Mouse (Mus musculus): ENCODE measurements around the gene Fbln7.

DNA sequence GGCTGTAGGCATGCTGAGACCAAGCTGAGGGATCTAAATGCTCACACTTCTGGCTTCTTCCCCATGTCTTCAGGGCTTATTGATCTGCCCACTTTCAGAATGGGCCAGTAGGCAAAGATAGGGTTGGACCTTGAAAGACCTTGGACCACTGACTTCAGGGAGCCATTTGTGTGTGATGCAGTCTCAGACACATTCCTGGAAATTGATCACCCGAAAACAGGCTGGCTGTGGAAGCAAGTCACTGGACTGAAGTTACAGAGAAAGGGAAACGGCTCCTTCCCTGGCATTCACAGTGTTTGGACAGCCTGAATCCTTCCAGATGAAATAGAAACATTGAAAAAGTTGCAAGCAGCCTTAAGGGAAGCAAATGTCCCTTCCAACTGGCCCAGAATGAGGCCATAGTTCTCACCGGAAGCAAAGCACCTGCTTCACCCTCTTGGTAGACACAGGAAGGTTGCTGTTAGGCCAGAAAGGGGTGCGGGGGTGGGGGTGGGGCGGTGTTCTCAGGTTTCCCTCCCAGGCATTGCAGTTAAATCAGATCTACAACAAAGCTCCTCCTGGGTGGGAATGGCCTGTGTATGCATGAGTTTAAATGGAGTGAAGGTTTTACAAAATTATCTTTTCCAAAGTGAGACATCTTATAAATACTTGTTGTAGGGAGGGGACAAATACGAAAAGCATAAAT lies 25.2 kb downstream of the Fbln7 start:
- TF ChIP-seq CTCF (IDR thresholded peaks at IDR 0.05; ENCODE audit: extremely low read depth, insufficient read depth, insufficient read length, insufficient replicate concordance) (no peak), POLR2A (IDR thresholded peaks at IDR 0.05; ENCODE audit: low read depth, low read length) (no peak)

Data from spleen, adult 2 months (tissue).